Mouse (Mus musculus) lung, postnatal 0 days (tissue): ENCODE data around the gene Fpr-rs3. TPM values are rescaled to one million over a fixed set of nuclear protein-coding genes. Genes with fewer than 3 reads are reported as not detected.

Experiments
- ATAC-seq: fragments of 200-750 bp; cut with Nextera tagmentation; 2 replicates; pipeline ENCODE4 v1.8.0; 2017; ENCODE audit warnings: moderate library complexity
- DNase-seq: peaks from one replicate; pipeline ENCODE4 v3.0.0-alpha.2; 2016; ENCODE audit warnings: low spot score
- H3K27ac ChIP-seq: fragments of 300-500 bp; sonication (generic); 2 replicates; pipeline ENCODE4 v1.5.1; 2014; ENCODE audit warnings: antibody characterized with exemption, mild to moderate bottlenecking, low read length, mixed read lengths
- H3K27me3 ChIP-seq: fragments of 300-500 bp; sonication (generic); replicated peaks from 2 replicates; pipeline ENCODE4 v1.6.1; 2014; ENCODE audit warnings: low read length, mixed read lengths; ENCODE audit not compliant: insufficient read depth
- H3K36me3 ChIP-seq: fragments of 300-500 bp; sonication (generic); 2 replicates; pipeline ENCODE4 v1.6.1; 2014; ENCODE audit warnings: low read length, mixed read lengths; ENCODE audit not compliant: insufficient read depth
- H3K4me1 ChIP-seq: fragments of 300-500 bp; sonication (generic); 2 replicates; pipeline ENCODE4 v1.6.1; 2014; ENCODE audit warnings: antibody characterized with exemption, low read depth, low read length, mixed read lengths; ENCODE audit not compliant: insufficient read depth
- H3K4me2 ChIP-seq: fragments of 300-500 bp; sonication (generic); replicated peaks from 2 replicates; pipeline ENCODE4 v1.6.1; 2014; ENCODE audit warnings: low read depth, mild to moderate bottlenecking, low read length, moderate library complexity, mixed read lengths
- H3K4me3 ChIP-seq: fragments of 300-500 bp; sonication (generic); 2 replicates; pipeline ENCODE4 v1.5.1; 2014; ENCODE audit warnings: low read depth, low read length
- H3K9ac ChIP-seq: fragments of 300-500 bp; sonication (generic); replicated peaks from 2 replicates; pipeline ENCODE4 v1.6.1; 2014; ENCODE audit warnings: low read depth, mild to moderate bottlenecking
- H3K9me3 ChIP-seq: fragments of 300-500 bp; sonication (generic); 2 replicates; pipeline ENCODE4 v1.6.1; 2016; ENCODE audit warnings: low read length, mixed read lengths
- CTCF ChIP-seq: IDR thresholded peaks from 2 replicates; pipeline ENCODE4 v1.5.1; 2016; ENCODE audit warnings: antibody characterized with exemption, mild to moderate bottlenecking
- EP300 ChIP-seq: IDR thresholded peaks from 2 replicates; pipeline ENCODE4 v1.6.1; 2016; ENCODE audit warnings: antibody characterized with exemption, mild to moderate bottlenecking, control low read depth
- WGBS: fragments of 180-500 bp; shearing (Covaris S2); extraction: QIAGEN DNeasy Blood & Tissue Kit; methylation state at CpG from one replicate; pipeline ENCODE4 v1.1.7; 2014; 5-methylcytosine and 5-hydroxymethylcytosine counted together
- polyA plus RNA-seq: library from polyadenylated mRNA; unstranded; fragments of >200 nt; fragmentation: Nextera tagmentation; extraction: Ambion mirVana; gene quantifications from 2 replicates; pipeline ENCODE4 v1.2.1, GENCODE M21; 2015

Fpr-rs3 gene
- polyA plus RNA-seq = not detected in 2 replicates

- H3K9me3 ChIP-seq = 0 out of 2 replicates have a peak, but pooled peaks cover 6% of the 10 kb centered on the region
Measured at GRCm38 (mm10) chr17:20624777-20625176, at the start of gene Fpr-rs3. Gene Fpr-rs3 (minus strand): TSS chr17:20624877.

DNA sequence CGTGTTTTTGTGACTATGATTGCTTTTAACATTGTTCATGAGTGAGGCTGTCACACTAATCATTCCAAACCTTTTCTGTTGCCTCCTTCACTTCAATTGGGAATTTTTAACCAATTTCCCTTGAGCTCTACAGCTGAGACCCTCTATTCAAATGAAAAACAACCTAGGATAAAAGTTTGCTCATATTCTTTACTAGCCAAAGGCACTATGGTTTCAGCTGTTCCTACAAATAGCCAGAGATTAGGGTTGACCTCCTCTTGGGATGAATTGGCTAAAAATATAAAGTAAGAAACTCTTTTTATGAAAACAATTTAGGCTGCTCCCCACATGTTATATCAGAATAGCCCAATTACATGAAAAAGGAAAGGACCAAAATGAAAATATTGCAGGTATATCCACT lies 28.4 kb downstream of the Fpr-rs3 start, which contains the start of gene Vmn2r110:
Gene Vmn2r110, minus strand, starts transcription at position 101 of the 400 bp plus-strand sequence.
- no peaks in the 10 kb centered on the region for H3K36me3 ChIP-seq
- TF ChIP-seq CTCF (no peak), EP300 (no peak)
- no peak within 1 kb of the TSS for H3K4me3 ChIP-seq
- no peaks in the 10 kb centered on the region for H3K9me3 ChIP-seq
- DNase-seq = no peak
- H3K4me2 ChIP-seq = no peak within 1 kb of the TSS
- no peak within 1 kb of the TSS for H3K9ac ChIP-seq
- ATAC-seq = no peak
- no peaks in the 10 kb centered on the region for H3K4me1 ChIP-seq
- no peak within 1 kb of the TSS for H3K27ac ChIP-seq
- WGBS = 18% methylated on average over 1 of the region's 1 CpGs
- H3K27me3 ChIP-seq = no peaks in the 10 kb centered on the region

More at GRCm38 (mm10) chr17:20624777-20625176, at the start of gene Fpr-rs3:
- no peak within 1 kb of the TSS for H3K4me3 ChIP-seq
- DNase-seq (no peak), ATAC-seq (no peak)
- no peak within 1 kb of the TSS for H3K9ac ChIP-seq
- H3K27ac ChIP-seq = no peak within 1 kb of the TSS
- H3K4me1 ChIP-seq = no peaks in the 10 kb centered on the region
- TF ChIP-seq CTCF = no peak
- no peaks in the 10 kb centered on the region for H3K27me3 ChIP-seq
- no peak within 1 kb of the TSS for H3K4me2 ChIP-seq
- H3K36me3 ChIP-seq = no peaks in the 10 kb centered on the region

Other genes starting within 250 kb of the Fpr-rs3 start
- not detected in 2 replicates for gene Vmn1r224, start 210.7 kb downstream of the Fpr-rs3 start, polyA plus RNA-seq
- gene Vmn2r108, start 143.5 kb downstream of the Fpr-rs3 start, polyA plus RNA-seq = not detected in 2 replicates
- not detected in 2 replicates for gene Vmn1r225, start 126.7 kb downstream of the Fpr-rs3 start, polyA plus RNA-seq
- gene Vmn2r109, start 60.1 kb downstream of the Fpr-rs3 start, polyA plus RNA-seq = not detected in 2 replicates
- not detected in 2 replicates for gene Vmn2r110, start 28.5 kb downstream of the Fpr-rs3 start, polyA plus RNA-seq
- not detected in 2 replicates for gene Vmn1r226, start 58.0 kb upstream of the Fpr-rs3 start, polyA plus RNA-seq
- gene Vmn1r227, start 105.0 kb upstream of the Fpr-rs3 start, polyA plus RNA-seq = not detected in 2 replicates
- not detected in 2 replicates for gene Vmn1r228, start 161.3 kb upstream of the Fpr-rs3 start, polyA plus RNA-seq
- gene Vmn1r229, start 186.7 kb upstream of the Fpr-rs3 start, polyA plus RNA-seq = not detected in 2 replicates
- gene Vmn1r230, start 215.6 kb upstream of the Fpr-rs3 start, polyA plus RNA-seq = not detected in 2 replicates